Mouse (Mus musculus) ES-Bruce4 (cell line): ENCODE measurements around the gene Exoc2. TPM values are rescaled to one million over a fixed set of nuclear protein-coding genes. Genes with fewer than 3 reads are reported as not detected.

Experiments
- H3K27ac ChIP-seq: 2 replicates; pipeline ENCODE4 v1.5.1; 2012; ENCODE audit warnings: low read length, inconsistent platforms; ENCODE audit not compliant: insufficient read depth
- H3K27me3 ChIP-seq: 2 replicates; pipeline ENCODE4 v1.6.1; 2012; ENCODE audit warnings: mild to moderate bottlenecking, low read length, inconsistent platforms; ENCODE audit not compliant: control insufficient read depth, poor library complexity, insufficient read depth, severe bottlenecking
- H3K36me3 ChIP-seq: 2 replicates; pipeline ENCODE4 v1.6.1; 2012; ENCODE audit warnings: inconsistent platforms, mild to moderate bottlenecking, low read length, moderate library complexity; ENCODE audit not compliant: control insufficient read depth, poor library complexity, insufficient read depth, severe bottlenecking
- H3K4me1 ChIP-seq: one replicate; pipeline ENCODE4 v1.8.1; 2011; ENCODE audit warnings: low read length; ENCODE audit not compliant: control insufficient read depth, insufficient read depth
- H3K4me3 ChIP-seq: 2 replicates; pipeline ENCODE4 v1.5.1; 2011; ENCODE audit warnings: low read depth, mild to moderate bottlenecking, low read length
- H3K9ac ChIP-seq: 2 replicates; pipeline ENCODE4 v1.6.1; 2012; ENCODE audit warnings: low read depth, mild to moderate bottlenecking, inconsistent platforms; ENCODE audit not compliant: poor library complexity, severe bottlenecking
- H3K9me3 ChIP-seq: replicated peaks from 2 replicates; pipeline ENCODE4 v1.6.1; 2012; ENCODE audit warnings: mild to moderate bottlenecking, low read length, inconsistent platforms; ENCODE audit not compliant: control insufficient read depth, poor library complexity, insufficient read depth, severe bottlenecking
- CTCF ChIP-seq: IDR thresholded peaks from one replicate; pipeline ENCODE4 v1.8.1; 2011; ENCODE audit warnings: low read depth, low read length
- EP300 ChIP-seq: IDR thresholded peaks from 2 replicates; pipeline ENCODE4 v1.6.1; 2011; ENCODE audit warnings: low read depth, low read length; ENCODE audit not compliant: insufficient read depth
- POLR2A ChIP-seq: IDR thresholded peaks from one replicate; pipeline ENCODE4 v1.8.1; 2011; ENCODE audit warnings: low read length; ENCODE audit not compliant: insufficient read depth
- polyA plus RNA-seq: library from polyadenylated mRNA; stranded (reverse); fragments of >200 nt; gene quantifications from 2 replicates; pipeline ENCODE4 v1.2.4, GENCODE M21; 2011; ENCODE audit warnings: low read depth; ENCODE audit not compliant: missing spikeins, insufficient read depth, insufficient read length

Exoc2 gene
- polyA plus RNA-seq, 1 experiment, result 41.2 TPM

DNA sequence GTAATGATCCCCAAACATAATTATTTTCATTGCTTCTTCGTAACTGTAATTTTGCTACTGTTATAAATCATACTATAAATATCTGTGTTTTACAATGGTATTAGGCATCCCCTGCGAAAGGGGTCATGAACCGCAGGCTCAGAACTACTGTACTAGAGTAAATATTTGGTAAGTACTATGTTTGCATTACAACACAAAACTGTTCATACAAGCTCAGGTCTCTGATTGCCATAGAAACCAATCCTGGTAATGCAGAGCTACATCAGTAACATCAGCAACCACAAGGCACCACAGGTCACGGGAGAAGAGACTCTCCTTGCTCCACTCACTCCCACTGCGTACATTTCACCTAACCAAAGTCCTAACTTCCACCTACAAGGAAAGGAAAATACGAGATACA, 49.6 kb downstream of the Exoc2 start:
- Histone ChIP-seq H3K27me3 (no peaks in the 10 kb centered on the region), H3K9me3 (no peaks in the 10 kb centered on the region), H3K4me1 (no peaks in the 10 kb centered on the region), H3K4me3 (no peak overlapping the region), H3K27ac (no peak overlapping the region), H3K36me3 (no peaks in the 10 kb centered on the region; the same call in 1 of the 2 replicates), H3K9ac (no peak overlapping the region)
- TF ChIP-seq CTCF (no peak), EP300 (no peak), POLR2A (no peak)

DNA sequence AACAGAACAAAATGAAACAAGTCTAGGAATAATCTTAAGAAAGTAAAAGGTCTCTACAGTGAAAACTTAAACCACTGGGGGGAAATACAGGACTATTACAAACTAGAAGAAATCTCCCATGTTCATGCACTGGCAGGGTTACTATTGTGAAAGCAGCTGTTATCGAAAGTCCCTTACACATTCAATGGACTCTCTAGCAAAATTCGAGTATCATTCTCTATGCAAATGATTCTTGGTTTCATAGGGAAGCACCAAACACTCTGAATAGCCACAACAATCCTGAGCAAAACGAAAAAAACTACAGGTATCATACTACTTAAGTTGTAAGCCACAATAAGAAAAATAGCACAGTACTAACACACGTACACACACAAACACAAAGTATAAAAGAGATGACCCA, 52.0 kb downstream of the Exoc2 start:
- Histone ChIP-seq H3K4me1 (no peaks in the 10 kb centered on the region), H3K9ac (no peak overlapping the region), H3K9me3 (no peaks in the 10 kb centered on the region), H3K36me3 (no peaks in the 10 kb centered on the region; the same call in 1 of the 2 replicates), H3K27ac (no peak overlapping the region), H3K27me3 (no peaks in the 10 kb centered on the region), H3K4me3 (no peak overlapping the region)
- no peak for TF ChIP-seq EP300
- no peak for TF ChIP-seq CTCF
- no peak for TF ChIP-seq POLR2A

DNA sequence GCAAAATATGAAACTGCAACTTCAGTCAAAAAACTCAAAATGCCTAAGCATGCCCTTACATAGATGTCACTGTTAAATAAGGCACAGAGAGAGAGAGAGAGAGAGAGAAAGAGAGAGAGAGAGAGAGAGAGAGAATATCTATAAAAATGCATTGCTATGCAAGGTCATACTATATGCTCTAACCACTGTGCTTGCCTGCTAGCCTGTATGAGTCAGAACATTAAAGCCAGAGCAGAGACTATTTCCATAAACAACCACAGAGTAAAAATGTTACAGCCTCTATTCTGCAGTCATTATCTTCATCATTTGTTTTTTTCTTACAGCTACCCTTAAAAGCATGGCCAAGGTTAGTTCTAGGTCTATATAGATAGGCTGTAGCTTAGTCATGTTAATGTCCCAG, 60.1 kb downstream of the Exoc2 start:
- Histone ChIP-seq H3K9me3 (no peaks in the 10 kb centered on the region), H3K4me1 (no peaks in the 10 kb centered on the region), H3K36me3 (no peaks in the 10 kb centered on the region), H3K27me3 (no peaks in the 10 kb centered on the region), H3K9ac (no peak overlapping the region), H3K4me3 (no peak overlapping the region), H3K27ac (no peak overlapping the region)
- TF ChIP-seq POLR2A, result no peak

DNA sequence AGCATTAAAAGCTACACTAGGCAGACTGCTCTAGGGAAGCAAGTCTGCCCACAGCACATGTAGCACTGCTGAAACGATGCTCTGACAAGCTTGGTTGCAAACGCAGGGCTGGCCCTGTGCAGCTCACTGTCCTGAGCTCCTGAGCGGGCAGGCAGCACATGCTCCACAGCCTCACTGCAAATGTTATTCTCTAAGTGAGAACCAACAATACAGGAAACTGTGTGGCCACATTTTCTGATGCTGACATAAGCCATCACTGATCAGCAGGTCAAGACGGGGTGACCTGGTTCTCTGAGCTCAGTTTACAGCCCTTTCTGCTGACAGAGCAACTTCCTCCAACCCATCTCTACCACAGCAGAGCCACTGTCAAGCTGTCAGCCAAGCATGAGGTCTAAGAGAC, 60.9 kb downstream of the Exoc2 start:
- Histone ChIP-seq H3K9me3 (no peaks in the 10 kb centered on the region), H3K27ac (no peak overlapping the region)

DNA sequence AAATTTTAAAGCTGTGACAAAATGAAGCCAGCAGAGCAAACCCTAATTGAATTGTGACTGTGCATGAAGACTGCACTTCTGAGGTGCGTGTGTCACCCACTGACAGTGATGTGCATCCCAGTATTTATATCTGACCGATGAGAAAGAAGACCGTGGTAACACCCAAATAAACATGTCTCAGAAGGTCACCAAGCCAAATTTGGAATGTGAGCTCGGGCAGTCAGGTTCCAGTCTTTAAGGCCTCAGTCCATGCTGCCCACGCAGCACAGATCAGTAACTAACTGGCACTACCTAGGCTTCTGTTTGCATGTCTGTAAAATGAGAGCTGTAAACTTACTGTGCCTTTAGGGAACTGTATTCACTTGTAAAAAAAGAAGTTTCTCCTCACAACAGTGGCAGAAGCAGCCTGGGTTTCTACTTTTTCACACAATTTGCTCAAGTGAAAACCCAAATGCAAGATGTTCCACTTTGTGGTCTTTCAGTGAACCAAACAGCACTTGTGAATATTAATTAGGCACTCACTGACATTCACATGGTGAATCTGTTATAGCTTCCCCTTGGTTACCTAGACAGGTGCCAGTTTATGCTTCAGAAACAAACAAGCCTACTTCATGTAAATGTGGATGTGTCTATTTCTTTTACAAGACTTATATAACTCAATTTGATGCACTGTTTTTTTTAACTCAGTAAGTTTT, 61.8 kb downstream of the Exoc2 start:
- Histone ChIP-seq H3K27me3 (no peaks in the 10 kb centered on the region), H3K9me3 (no peaks in the 10 kb centered on the region), H3K4me3 (no peak overlapping the region), H3K36me3 (no peaks in the 10 kb centered on the region), H3K9ac (no peak overlapping the region), H3K27ac (no peak overlapping the region), H3K4me1 (no peaks in the 10 kb centered on the region)
- TF ChIP-seq CTCF, result no peak
- TF ChIP-seq EP300, result no peak
- no peak for TF ChIP-seq POLR2A

More for the DNA sequence above, 60.9 kb downstream of the Exoc2 start:
- no peaks in the 10 kb centered on the region for H3K4me1 ChIP-seq
- no peaks in the 10 kb centered on the region for H3K27me3 ChIP-seq
- H3K36me3 ChIP-seq, result no peaks in the 10 kb centered on the region
- no peak for TF ChIP-seq EP300
- no peak for TF ChIP-seq CTCF
- TF ChIP-seq POLR2A, result no peak
- no peak overlapping the region for H3K4me3 ChIP-seq
- H3K9ac ChIP-seq, result no peak overlapping the region

DNA sequence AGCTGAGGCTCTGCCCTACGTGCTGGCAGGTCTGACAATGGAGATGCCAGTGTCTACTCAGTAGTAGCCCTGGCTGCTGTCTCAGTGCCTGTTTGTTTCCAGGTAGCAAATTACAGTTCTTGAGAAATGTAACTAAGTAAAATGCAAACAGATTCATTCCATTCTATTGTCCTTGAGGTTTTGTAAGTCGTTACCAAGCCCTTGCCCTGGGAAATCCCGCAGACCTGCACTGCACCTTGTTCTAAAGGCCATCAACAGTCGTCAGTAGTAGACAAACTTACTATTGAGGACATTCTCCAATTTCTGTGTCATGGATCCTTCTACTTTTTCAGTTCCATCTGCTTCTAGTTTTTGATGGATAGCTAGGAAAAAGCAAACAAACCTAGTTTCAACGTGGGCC, 63.0 kb downstream of the Exoc2 start:
- Histone ChIP-seq H3K9ac (no peak overlapping the region), H3K36me3 (no peaks in the 10 kb centered on the region), H3K4me3 (no peak overlapping the region), H3K27ac (no peak overlapping the region), H3K9me3 (no peaks in the 10 kb centered on the region), H3K4me1 (no peaks in the 10 kb centered on the region), H3K27me3 (no peaks in the 10 kb centered on the region)
- TF ChIP-seq POLR2A, result no peak
- no peak for TF ChIP-seq CTCF
